Mouse (Mus musculus) testis, postnatal 14 days (tissue): ENCODE measurements at regions not wholly inside any gene's neighbourhood (a gene's known extent, or its start where the extent isn't known, plus 50 kb on each side); places are given as distances from the start of the nearest gene placed in this dataset.

Source experiments
- DNase-seq: peaks from one replicate; pipeline ENCODE4 v3.0.0; 2021; ENCODE audit warnings: low spot score

- DNase-seq: no peak
These were observed 207.1 kb upstream of the Plpp4 start for GRCm38 (mm10) chr7:129049726-129050125.

GRCm38 (mm10) chr7:129050675-129051074, 206.2 kb upstream of the Plpp4 start:
- DNase-seq: no peak

- DNase-seq: no peak
These were observed 189.9 kb upstream of the Plpp4 start for GRCm38 (mm10) chr7:129066891-129067290.

GRCm38 (mm10) chr7:129068137-129068536, 188.7 kb upstream of the Plpp4 start:
- no peak for DNase-seq

GRCm38 (mm10) chr7:129079786-129080185, 177.0 kb upstream of the Plpp4 start:
- DNase-seq: no peak

GRCm38 (mm10) chr7:129091441-129091840, 165.4 kb upstream of the Plpp4 start:
- DNase-seq: no peak

- no peak for DNase-seq
These were observed 160.3 kb upstream of the Plpp4 start for GRCm38 (mm10) chr7:129096374-129097069.

- DNase-seq: no peak
These were observed 154.4 kb upstream of the Plpp4 start for GRCm38 (mm10) chr7:129102437-129102836.

GRCm38 (mm10) chr7:129134176-129134575, 122.7 kb upstream of the Plpp4 start:
- DNase-seq: no peak

GRCm38 (mm10) chr7:129134661-129135215, 122.1 kb upstream of the Plpp4 start:
- DNase-seq: no peak

GRCm38 (mm10) chr7:129137303-129137990, 119.4 kb upstream of the Plpp4 start:
- no peak for DNase-seq

GRCm38 (mm10) chr7:129141942-129142598, 114.8 kb upstream of the Plpp4 start:
- DNase-seq: no peak

- DNase-seq: no peak
These were observed 114.3 kb upstream of the Plpp4 start for GRCm38 (mm10) chr7:129142599-129142949.

GRCm38 (mm10) chr7:129155577-129155976, 101.3 kb upstream of the Plpp4 start:
- DNase-seq: no peak

GRCm38 (mm10) chr7:129169971-129170370, 86.9 kb upstream of the Plpp4 start:
- no peak for DNase-seq

GRCm38 (mm10) chr7:129190933-129191332, 65.9 kb upstream of the Plpp4 start:
- no peak for DNase-seq

- DNase-seq: no peak
These were observed 49.8 kb upstream of the Plpp4 start for GRCm38 (mm10) chr7:129207029-129207428.
